Comparison of ENCODE assay signal across 22 mouse cellular contexts in the genomic region with DNA sequence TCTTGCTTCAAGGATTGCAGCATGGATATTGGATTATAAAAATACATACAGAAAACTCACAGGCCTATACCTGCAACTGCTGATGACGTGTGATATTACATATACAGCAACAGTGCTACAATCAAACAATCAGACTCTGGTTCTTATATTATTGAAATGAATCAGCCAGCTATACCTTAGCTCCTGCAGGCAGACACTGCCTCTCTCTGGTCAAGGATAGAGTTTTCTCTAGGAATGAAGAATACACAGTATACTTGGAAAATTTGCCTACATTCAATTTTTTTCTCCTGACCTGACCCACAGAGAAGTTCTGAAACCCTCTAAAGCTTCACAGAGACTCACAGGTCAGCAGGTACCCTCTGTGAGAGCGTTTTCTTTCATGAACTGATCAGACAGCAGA.
DNase-seq lines count a peak whose midpoint lies in the region; ATAC-seq and TF ChIP-seq lines count a peak whose summit lies in the region.
"Had no signal": no experiment of that assay in that cellular context is flagged by ENCODE, and none has a peak within 500 bp of the region (broad histone marks: within the 10 kb centered on the region; RNA-seq: fewer than 3 reads in every experiment).

No protein-coding gene starts in this region.

- no peak for DNase-seq in forebrain, postnatal 0 days
- no peak for DNase-seq in forebrain, embryonic 11.5 days (ENCODE audit: low spot score)
- DNase-seq in layer of hippocampus, adult 2 months (ENCODE audit: low spot score in 2 of 2): no peak
- DNase-seq in layer of hippocampus, adult 8-10 months (ENCODE audit: low spot score in 2 of 2): no peak
- peak; percentile 11 for DNase-seq in midbrain, postnatal 0 days (ENCODE audit: low spot score)
- no peak for DNase-seq in midbrain, embryonic 10.5 days (ENCODE audit: low spot score)
- no peak for DNase-seq in T-cell, adult 2 months (ENCODE audit: low spot score)
- DNase-seq: adrenal gland, adult 2 months; adrenal gland, postnatal 25 days; cerebellum, adult 11 months; cerebellum, adult 9-10 months; cerebellum, postnatal 25 days; gastrocnemius, postnatal 36 days; heart, adult 11 months; heart, postnatal 36 days had no signal

- no peak overlapping the region for H3K27ac ChIP-seq in forebrain, postnatal 0 days (ENCODE audit: low read depth, low read length)
- no peak overlapping the region for H3K27ac ChIP-seq in forebrain, embryonic 11.5 days (ENCODE audit: low read depth, low read length)
- peak overlapping the region; percentile 52; the same call in 1 of the 2 replicates for H3K27ac ChIP-seq in layer of hippocampus, adult 2 months
- H3K27ac ChIP-seq in midbrain, postnatal 0 days (ENCODE audit: low read depth, low read length): no peak overlapping the region
- H3K27ac ChIP-seq in midbrain, embryonic 10.5 days (replicated peaks): no peak overlapping the region
- H3K27ac ChIP-seq: embryonic facial prominence, embryonic 12.5 days; heart, embryonic 13.5 days; hindbrain, embryonic 12.5 days had no signal

- no peaks in the 10 kb centered on the region for H3K36me3 ChIP-seq in forebrain, postnatal 0 days (ENCODE audit: insufficient read depth)
- no peaks in the 10 kb centered on the region for H3K36me3 ChIP-seq in forebrain, embryonic 11.5 days (ENCODE audit: control insufficient read depth, insufficient read depth, low read length)
- no peaks in the 10 kb centered on the region for H3K36me3 ChIP-seq in midbrain, postnatal 0 days (ENCODE audit: insufficient read depth, low read length)
- H3K36me3 ChIP-seq in midbrain, embryonic 10.5 days: no peaks in the 10 kb centered on the region
- H3K36me3 ChIP-seq: embryonic facial prominence, embryonic 12.5 days; heart, embryonic 13.5 days; hindbrain, embryonic 12.5 days had no signal

- no peaks in the 10 kb centered on the region for H3K9me3 ChIP-seq in forebrain, postnatal 0 days (ENCODE audit: low read length)
- no peaks in the 10 kb centered on the region for H3K9me3 ChIP-seq in forebrain, embryonic 11.5 days (ENCODE audit: control insufficient read depth, low read length)
- H3K9me3 ChIP-seq in midbrain, postnatal 0 days (ENCODE audit: low read length): no peaks in the 10 kb centered on the region
- no peaks in the 10 kb centered on the region for H3K9me3 ChIP-seq in midbrain, embryonic 10.5 days (replicated peaks)
- H3K9me3 ChIP-seq: embryonic facial prominence, embryonic 12.5 days; heart, embryonic 13.5 days; hindbrain, embryonic 12.5 days had no signal

- ATAC-seq in forebrain, postnatal 0 days: no peak
- no peak for ATAC-seq in forebrain, embryonic 11.5 days (replicated peaks; ENCODE audit: low FRiP score)
- no peak for ATAC-seq in midbrain, postnatal 0 days (ENCODE audit: low FRiP score)
- ATAC-seq: forebrain, embryonic 16.5 days; hindbrain, embryonic 16.5 days; Patski had no signal

- no peaks in the 10 kb centered on the region for H3K27me3 ChIP-seq in forebrain, postnatal 0 days (ENCODE audit: insufficient read depth, low read length)
- no peaks in the 10 kb centered on the region for H3K27me3 ChIP-seq in forebrain, embryonic 11.5 days (ENCODE audit: control insufficient read depth, insufficient read depth, low read length)
- H3K27me3 ChIP-seq in midbrain, postnatal 0 days (ENCODE audit: insufficient read depth, low read length): no peaks in the 10 kb centered on the region
- H3K27me3 ChIP-seq in midbrain, embryonic 10.5 days (ENCODE audit: low read depth, poor library complexity, severe bottlenecking): no peaks in the 10 kb centered on the region
- H3K27me3 ChIP-seq: CH12.LX; embryonic facial prominence, embryonic 12.5 days; heart, embryonic 13.5 days; hindbrain, embryonic 12.5 days; Patski had no signal

- no peak overlapping the region for H3K9ac ChIP-seq in forebrain, postnatal 0 days
- H3K9ac ChIP-seq in forebrain, embryonic 11.5 days (ENCODE audit: low read length): no peak overlapping the region
- no peak overlapping the region for H3K9ac ChIP-seq in midbrain, postnatal 0 days (replicated peaks; ENCODE audit: low read length, poor library complexity, severe bottlenecking)
- H3K9ac ChIP-seq: embryonic facial prominence, embryonic 12.5 days; heart, embryonic 13.5 days; hindbrain, embryonic 12.5 days had no signal

- H3K4me1 ChIP-seq in forebrain, postnatal 0 days (ENCODE audit: insufficient read depth): no peaks in the 10 kb centered on the region
- no peaks in the 10 kb centered on the region for H3K4me1 ChIP-seq in forebrain, embryonic 11.5 days (replicated peaks; ENCODE audit: control insufficient read depth, insufficient read depth, low read length)
- no peaks in the 10 kb centered on the region for H3K4me1 ChIP-seq in midbrain, postnatal 0 days (ENCODE audit: insufficient read depth, low read length)
- no peaks in the 10 kb centered on the region for H3K4me1 ChIP-seq in midbrain, embryonic 10.5 days
- H3K4me1 ChIP-seq: embryonic facial prominence, embryonic 12.5 days; heart, embryonic 13.5 days; hindbrain, embryonic 12.5 days had no signal

- no peak overlapping the region for H3K4me2 ChIP-seq in forebrain, postnatal 0 days (ENCODE audit: low read depth)
- H3K4me2 ChIP-seq in forebrain, embryonic 11.5 days (ENCODE audit: low read depth, low read length, severe bottlenecking): no peak overlapping the region
- no peak overlapping the region for H3K4me2 ChIP-seq in midbrain, postnatal 0 days (ENCODE audit: low read depth, low read length, poor library complexity, severe bottlenecking)
- H3K4me2 ChIP-seq: embryonic facial prominence, embryonic 12.5 days; heart, embryonic 13.5 days; hindbrain, embryonic 12.5 days had no signal

- no peak overlapping the region for H3K4me3 ChIP-seq in forebrain, postnatal 0 days (ENCODE audit: low read depth, low read length)
- H3K4me3 ChIP-seq in forebrain, embryonic 11.5 days (ENCODE audit: low read depth, low read length): no peak overlapping the region
- no peak overlapping the region for H3K4me3 ChIP-seq in layer of hippocampus, adult 2 months
- H3K4me3 ChIP-seq in midbrain, postnatal 0 days (ENCODE audit: low read depth, low read length): no peak overlapping the region
- H3K4me3 ChIP-seq in midbrain, embryonic 10.5 days: no peak overlapping the region
- H3K4me3 ChIP-seq: embryonic facial prominence, embryonic 12.5 days; heart, embryonic 13.5 days; hindbrain, embryonic 12.5 days had no signal

- TF ChIP-seq CTCF in forebrain, postnatal 0 days (IDR thresholded peaks at IDR 0.05; ENCODE audit: low read depth): peak; percentile 28
- TF ChIP-seq CTCF in layer of hippocampus, adult 2 months (conservative IDR thresholded peaks at IDR 0.05): peak; percentile 53
- peak; percentile 56 for TF ChIP-seq CTCF in midbrain, postnatal 0 days (IDR thresholded peaks at IDR 0.05)

- WGBS in forebrain, postnatal 0 days: 52% methylated on average over 2 of the region's 2 CpGs
- 53% methylated on average over 2 of the region's 2 CpGs for WGBS in forebrain, embryonic 11.5 days
- WGBS in midbrain, postnatal 0 days: 46% methylated on average over 2 of the region's 2 CpGs
- WGBS in midbrain, embryonic 10.5 days: 48% methylated on average over 2 of the region's 2 CpGs
